Comparison of ENCODE assay signal across 30 mouse cellular contexts in genomic region chr2:19630544-19630943, GRCm38 (mm10). TPM values are rescaled to one million over a fixed set of nuclear protein-coding genes. Genes with fewer than 3 reads are reported as not detected.
A peak's percentile ranks its signal among the peaks of the same experiment; 100 is the strongest.
DNase-seq lines count a peak whose midpoint lies in the region; ATAC-seq and TF ChIP-seq lines count a peak whose summit lies in the region.
"Had no signal": no experiment of that assay in that cellular context is flagged by ENCODE, and none has a peak within 500 bp of the region (broad histone marks: within the 10 kb centered on the region; RNA-seq: fewer than 3 reads in every experiment).

No protein-coding gene starts in this region.

- peak; percentile 97 for TF ChIP-seq EP300 in CH12.LX (IDR thresholded peaks at IDR 0.05; ENCODE audit: low read length)

- in situ Hi-C loops in CH12.LX (cut with MboI; ENCODE audit: low pct_ligation_motif_present, low pct_unique_long_range_greater_than_20kb, low sequenced_read_pairs), result no loop called here

- H3K4me1 ChIP-seq in CH12.LX (ENCODE audit: control insufficient read depth in 1 of 2, insufficient read depth in 2 of 2), result peaks cover 0 to 44% of the 10 kb centered on the region in 2 experiments; a peak in 3 of 4 replicates
- H3K4me1 ChIP-seq: forebrain, embryonic 13.5 days; hindbrain, embryonic 10.5 days; kidney, embryonic 15.5 days; limb, embryonic 10.5 days; limb, embryonic 15.5 days; liver, embryonic 15.5 days; megakaryocyte, embryonic 14.5 days; midbrain, embryonic 13.5 days; neural tube, embryonic 15.5 days had no signal

- H3K79me2 ChIP-seq in CH12.LX (replicated peaks; ENCODE audit: control insufficient read depth, extremely low read depth, insufficient read depth, poor library complexity, severe bottlenecking), result no peaks in the 10 kb centered on the region

- no peak overlapping the region for H3K4me3 ChIP-seq in CH12.LX (replicated peaks in 1 of 3; ENCODE audit: low read depth in 2 of 3, low read length in 2 of 3, poor library complexity in 1 of 3)
- H3K4me3 ChIP-seq: forebrain, embryonic 13.5 days; gastrocnemius, adult 2 months; heart, adult 2 months; heart, embryonic 13.5 days; hindbrain, embryonic 10.5 days; kidney, embryonic 15.5 days; layer of hippocampus, adult 2 months; limb, embryonic 10.5 days; limb, embryonic 15.5 days; liver, embryonic 15.5 days; megakaryocyte, embryonic 14.5 days; midbrain, embryonic 13.5 days; neural tube, embryonic 15.5 days had no signal

- TF ChIP-seq POLR2A in CH12.LX (IDR thresholded peaks at IDR 0.05; ENCODE audit: low read depth, low read length), result no peak

- no peak for TF ChIP-seq CTCF in CH12.LX (conservative IDR thresholded peaks at IDR 0.05 in 1 of 2, IDR thresholded peaks at IDR 0.05 in 1 of 2; ENCODE audit: low read depth in 2 of 2, low read length in 2 of 2)

- DNase-seq in CD4-positive helper T cell, adult 2 months (ENCODE audit: low read depth, low spot score), result peak; percentile 39
- peak; percentile 48 for DNase-seq in CH12.LX (ENCODE audit: extremely low read depth)
- no peak for DNase-seq in heart, adult 9 months (ENCODE audit: low spot score in 2 of 2)
- DNase-seq in frontal cortex, postnatal 10 days (ENCODE audit: low spot score in 2 of 2), result no peak
- no peak for DNase-seq in testis, postnatal 10 days (ENCODE audit: low spot score)
- no peak for DNase-seq in embryo, embryonic 10 days (ENCODE audit: low spot score)
- DNase-seq: adrenal gland, postnatal 36 days; cerebellum, adult 2 months; cerebellum, postnatal 14 days; gastrocnemius, adult 2 months; gastrocnemius, postnatal 36 days; heart, adult 2 months; heart, postnatal 10 days; kidney, adult 11 months; kidney, postnatal 25 days; lung, embryonic 14.5 days; lung, postnatal 14 days had no signal

- H3K9me3 ChIP-seq in CH12.LX (replicated peaks; ENCODE audit: low read length), result no peaks in the 10 kb centered on the region
- H3K9me3 ChIP-seq: forebrain, embryonic 13.5 days; hindbrain, embryonic 10.5 days; limb, embryonic 10.5 days; limb, embryonic 15.5 days; liver, embryonic 15.5 days; megakaryocyte, embryonic 14.5 days; midbrain, embryonic 13.5 days; neural tube, embryonic 15.5 days had no signal

- H3K4me2 ChIP-seq in CH12.LX (ENCODE audit: insufficient read depth, low read depth, poor library complexity, severe bottlenecking), result peak overlapping the region; percentile 14; the same call in 1 of the 2 replicates
- H3K4me2 ChIP-seq: forebrain, embryonic 13.5 days; heart, embryonic 13.5 days; kidney, embryonic 15.5 days; limb, embryonic 15.5 days; liver, embryonic 15.5 days; lung, embryonic 14.5 days; midbrain, embryonic 13.5 days; neural tube, embryonic 15.5 days had no signal

- no peaks in the 10 kb centered on the region for H3K36me3 ChIP-seq in CH12.LX (replicated peaks in 1 of 2; ENCODE audit: control insufficient read depth in 1 of 2, insufficient read depth in 1 of 2, low read length in 1 of 2)
- H3K36me3 ChIP-seq: heart, embryonic 13.5 days; hindbrain, embryonic 10.5 days; kidney, embryonic 15.5 days; limb, embryonic 10.5 days; limb, embryonic 15.5 days; liver, embryonic 15.5 days; midbrain, embryonic 13.5 days; neural tube, embryonic 15.5 days had no signal

- TF ChIP-seq RAD21 in CH12.LX (IDR thresholded peaks at IDR 0.05; ENCODE audit: low read depth, low read length), result no peak

- dilution Hi-C loops in CH12.LX (cut with MboI; ENCODE audit: extremely low pct_ligation_motif_present, extremely low pct_unique_long_range_greater_than_20kb, low sequenced_read_pairs), result no loop called here

- H3K27ac ChIP-seq in CH12.LX (ENCODE audit: insufficient read depth, low read depth), result no peak overlapping the region
- H3K27ac ChIP-seq: forebrain, embryonic 13.5 days; gastrocnemius, adult 2 months; heart, adult 2 months; heart, embryonic 13.5 days; hindbrain, embryonic 10.5 days; kidney, embryonic 15.5 days; layer of hippocampus, adult 2 months; limb, embryonic 10.5 days; limb, embryonic 15.5 days; liver, embryonic 15.5 days; midbrain, embryonic 13.5 days; neural tube, embryonic 15.5 days had no signal

- peak; percentile 76 to 90 for ATAC-seq in hematopoietic stem cell, adult 5-6 weeks (replicated peaks in 1 of 2; ENCODE audit: insufficient read depth in 1 of 2, low FRiP score in 2 of 2, low TSS enrichment in 1 of 2, low read depth in 1 of 2, poor library complexity in 2 of 2, severe bottlenecking in 2 of 2)
- peak; percentile 29; the same call in 1 of the 2 replicates for ATAC-seq in megakaryocyte progenitor cell, adult 5-6 weeks (replicated peaks; ENCODE audit: poor library complexity)
- ATAC-seq: forebrain, embryonic 13.5 days; midbrain, embryonic 13.5 days had no signal

- H3K27me3 ChIP-seq in CH12.LX (replicated peaks), result no peaks in the 10 kb centered on the region
- H3K27me3 ChIP-seq: forebrain, embryonic 13.5 days; heart, embryonic 13.5 days; kidney, embryonic 15.5 days; limb, embryonic 15.5 days; liver, embryonic 15.5 days; megakaryocyte, embryonic 14.5 days; midbrain, embryonic 13.5 days; neural tube, embryonic 15.5 days had no signal

- H3K9ac ChIP-seq in CH12.LX (ENCODE audit: insufficient read depth, low read depth), result no peak overlapping the region
- H3K9ac ChIP-seq: forebrain, embryonic 13.5 days; heart, embryonic 13.5 days; kidney, embryonic 15.5 days; limb, embryonic 15.5 days; liver, embryonic 15.5 days; lung, embryonic 14.5 days; midbrain, embryonic 13.5 days; neural tube, embryonic 15.5 days had no signal

TF ChIP-seq in CH12.LX, 34 proteins besides CTCF, POLR2A, EP300 and RAD21:
- no peak for TF ChIP-seq NELFE (IDR thresholded peaks at IDR 0.05; ENCODE audit: low read depth, low read length)
- TF ChIP-seq USF2 (conservative IDR thresholded peaks at IDR 0.05; ENCODE audit: low read depth, low read length), result no peak
- TF ChIP-seq ZKSCAN1 (IDR thresholded peaks at IDR 0.05; ENCODE audit: borderline replicate concordance, low read depth, low read length), result no peak
- TF ChIP-seq TCF12 (IDR thresholded peaks at IDR 0.05; ENCODE audit: low read depth, low read length), result peak; percentile 48; the same call in 1 of the 2 replicates
- TF ChIP-seq UBTF (IDR thresholded peaks at IDR 0.05; ENCODE audit: low read depth, low read length), result no peak
- no peak for TF ChIP-seq ZC3H11A (IDR thresholded peaks at IDR 0.05; ENCODE audit: low read depth, low read length)
- no peak for TF ChIP-seq GABPA (IDR thresholded peaks at IDR 0.05; ENCODE audit: insufficient replicate concordance, low read depth, low read length)
- no peak for TF ChIP-seq E2F4 (IDR thresholded peaks at IDR 0.05; ENCODE audit: insufficient replicate concordance, low read depth, low read length)
- TF ChIP-seq MAX (IDR thresholded peaks at IDR 0.05; ENCODE audit: low read length), result no peak
- TF ChIP-seq ETS1 (conservative IDR thresholded peaks at IDR 0.05; ENCODE audit: low read depth, low read length), result peak; percentile 78
- TF ChIP-seq JUND (conservative IDR thresholded peaks at IDR 0.05; ENCODE audit: low read depth, low read length), result peak; percentile 91
- TF ChIP-seq BHLHE40 (IDR thresholded peaks at IDR 0.05; ENCODE audit: low read depth, low read length), result peak; percentile 52; the same call in 1 of the 2 replicates
- TF ChIP-seq MAFK (IDR thresholded peaks at IDR 0.05; ENCODE audit: insufficient replicate concordance, low read length), result 0 out of 2 replicates have a peak, but pooled peaks have one; percentile 27
- TF ChIP-seq HCFC1 (IDR thresholded peaks at IDR 0.05; ENCODE audit: low read depth, low read length), result no peak
- peak; percentile 84 for TF ChIP-seq RCOR1 (conservative IDR thresholded peaks at IDR 0.05; ENCODE audit: low read depth, low read length)
- peak; percentile 79 for TF ChIP-seq JUN (IDR thresholded peaks at IDR 0.05; ENCODE audit: insufficient read depth, low read depth, low read length)
- TF ChIP-seq IRF4 (IDR thresholded peaks at IDR 0.05; ENCODE audit: low read depth, low read length), result peak; percentile 94
- no peak for TF ChIP-seq POLR2AphosphoS2 (IDR thresholded peaks at IDR 0.05; ENCODE audit: low read depth, low read length)
- no peak for TF ChIP-seq PAX5 (IDR thresholded peaks at IDR 0.05; ENCODE audit: low read length)
- no peak for TF ChIP-seq USF1 (IDR thresholded peaks at IDR 0.05; ENCODE audit: low read depth, low read length)
- no peak for TF ChIP-seq MYC (IDR thresholded peaks at IDR 0.05; ENCODE audit: low read depth, low read length)
- TF ChIP-seq TBP (conservative IDR thresholded peaks at IDR 0.05; ENCODE audit: low read depth, low read length), result no peak
- no peak for TF ChIP-seq CHD2 (IDR thresholded peaks at IDR 0.05; ENCODE audit: low read length)
- TF ChIP-seq KAT2A (IDR thresholded peaks at IDR 0.05; ENCODE audit: insufficient replicate concordance, low read length), result no peak
- TF ChIP-seq MXI1 (IDR thresholded peaks at IDR 0.05; ENCODE audit: low read depth, low read length), result no peak
- no peak for TF ChIP-seq MAZ (IDR thresholded peaks at IDR 0.05; ENCODE audit: low read depth, low read length)
- no peak for TF ChIP-seq SIN3A (IDR thresholded peaks at IDR 0.05; ENCODE audit: low read length)
- TF ChIP-seq NRF1 (IDR thresholded peaks at IDR 0.05; ENCODE audit: low read depth, low read length), result no peak
- TF ChIP-seq SMC3 (IDR thresholded peaks at IDR 0.05; ENCODE audit: low read depth, low read length), result no peak
- peak; percentile 65 for TF ChIP-seq MEF2A (IDR thresholded peaks at IDR 0.05; ENCODE audit: borderline replicate concordance, low read depth, low read length)
- TF ChIP-seq CHD1 (IDR thresholded peaks at IDR 0.05; ENCODE audit: low read depth, low read length), result no peak
- TF ChIP-seq ELF1 (IDR thresholded peaks at IDR 0.05; ENCODE audit: low read depth, low read length), result no peak
- TF ChIP-seq ZNF384 (IDR thresholded peaks at IDR 0.05; ENCODE audit: low read depth, low read length), result no peak
- TF ChIP-seq ZMIZ1 (IDR thresholded peaks at IDR 0.05; ENCODE audit: low read depth, low read length), result no peak

RNA-seq across cellular contexts. Expression of gene Otud1, which starts 27.0 kb away (rescaled TPM):
- 0.13 and 0.29 TPM in 2 replicates for total RNA-seq in CH12.LX (2012; rRNA removed)
- 1.3 and 1.4 TPM in 2 replicates for total RNA-seq in CH12.LX (2014; rRNA removed)
- polyA plus RNA-seq in CH12.LX (2012; ENCODE audit: insufficient read length, low read depth), result 1.5 and 1.6 TPM in 2 replicates
- total RNA-seq in hematopoietic stem cell, adult 5-6 weeks (2017), result 7.3 and 11.1 TPM in 2 replicates
- total RNA-seq in megakaryocyte progenitor cell, adult 5-6 weeks (2015), result 5.8 and 6.4 TPM in 2 replicates
- total RNA-seq in megakaryocyte progenitor cell, adult 5-6 weeks (2017), result 3.1 and 3.3 TPM in 2 replicates

Comparison
In these comparisons a context has a peak if more than half of its experiments do, and no peak if none do; other contexts are left out.
1. DNase-seq: peak in CD4-positive helper T cell, adult 2 months (single experiment) and CH12.LX (single experiment); none in heart, adult 9 months (0 of 2), frontal cortex, postnatal 10 days (0 of 2), testis, postnatal 10 days (single experiment) and embryo, embryonic 10 days (single experiment).